In the genomic region with DNA sequence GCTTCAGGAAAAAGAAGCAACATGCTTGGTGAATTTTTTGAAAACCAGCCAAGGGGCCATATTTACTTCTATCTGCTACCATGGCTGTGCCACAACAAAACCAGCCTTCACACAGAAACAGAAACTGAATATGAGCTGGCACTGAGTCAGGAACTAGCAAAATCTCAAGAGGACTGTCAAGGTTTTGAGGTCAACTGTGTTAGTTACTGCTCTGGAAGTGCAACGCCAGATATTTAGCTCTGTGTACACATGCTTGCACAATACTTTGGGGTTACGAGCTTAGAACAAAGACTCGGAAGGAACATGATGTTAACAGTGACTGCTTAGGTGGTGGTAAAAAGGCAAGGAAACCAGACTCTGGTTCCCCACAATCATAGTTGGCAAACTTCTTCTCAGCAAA, we compare ENCODE assay signal across 13 mouse cellular contexts. TPM values are rescaled to one million over a fixed set of nuclear protein-coding genes. Genes with fewer than 3 reads are reported as not detected.
DNase-seq lines count a peak whose midpoint lies in the region; ATAC-seq and TF ChIP-seq lines count a peak whose summit lies in the region.
"Had no signal": no experiment of that assay in that cellular context is flagged by ENCODE, and none has a peak within 500 bp of the region (broad histone marks: within the 10 kb centered on the region; RNA-seq: fewer than 3 reads in every experiment).

No protein-coding gene starts in this region.

- no peaks in the 10 kb centered on the region for H3K9me3 ChIP-seq in forebrain, embryonic 15.5 days
- H3K9me3 ChIP-seq: hindbrain, embryonic 15.5 days; stomach, embryonic 15.5 days had no signal

- peak overlapping the region; percentile 53 for H3K27ac ChIP-seq in gastrocnemius, adult 2 months
- H3K27ac ChIP-seq in macrophage: peak overlapping the region; percentile 53
- no peak overlapping the region for H3K27ac ChIP-seq in forebrain, embryonic 15.5 days (replicated peaks)
- H3K27ac ChIP-seq: hindbrain, embryonic 15.5 days; stomach, embryonic 15.5 days had no signal

- no peak overlapping the region for H3ac ChIP-seq in C2C12 (ENCODE audit: control insufficient read depth, insufficient read length, low read depth)

- H3K4me2 ChIP-seq in forebrain, embryonic 15.5 days (replicated peaks): no peak overlapping the region
- H3K4me2 ChIP-seq: hindbrain, embryonic 15.5 days; stomach, embryonic 15.5 days had no signal

- no peaks in the 10 kb centered on the region for H3K79me3 ChIP-seq in C2C12 (ENCODE audit: low read depth)

- H3K9ac ChIP-seq in forebrain, embryonic 15.5 days (replicated peaks): no peak overlapping the region
- H3K9ac ChIP-seq: hindbrain, embryonic 15.5 days; stomach, embryonic 15.5 days had no signal

- no peak for TF ChIP-seq CTCF in gastrocnemius, adult 2 months (IDR thresholded peaks at IDR 0.05)
- TF ChIP-seq CTCF in C2C12 (IDR thresholded peaks at IDR 0.05; ENCODE audit: control insufficient read depth, insufficient read depth, insufficient read length): no peak

- WGBS in macrophage (ENCODE audit: missing documents): 0% methylated on average over 3 of the region's 3 CpGs
- 87% methylated on average over 3 of the region's 3 CpGs for WGBS in forebrain, embryonic 15.5 days

- ATAC-seq in common myeloid progenitor, adult 5-6 weeks (replicated peaks; ENCODE audit: low read depth, poor library complexity, severe bottlenecking): peak; percentile 98
- ATAC-seq in forebrain, embryonic 15.5 days (replicated peaks): no peak
- ATAC-seq: forebrain, embryonic 14.5 days had no signal

- no peaks in the 10 kb centered on the region for H3K79me2 ChIP-seq in C2C12 (ENCODE audit: control insufficient read depth, insufficient read depth)
- H3K79me2 ChIP-seq in macrophage (ENCODE audit: inconsistent target): no peaks in the 10 kb centered on the region

- DNase-seq in gastrocnemius, adult 2 months: peak; percentile 26
- DNase-seq in gastrocnemius, postnatal 14 days: no peak
- DNase-seq in left cerebral cortex, adult 8-10 months (ENCODE audit: low spot score in 2 of 2): no peak
- no peak for DNase-seq in left cerebral cortex, postnatal 25 days (ENCODE audit: low spot score in 2 of 2)

- H3K36me3 ChIP-seq in C2C12 (ENCODE audit: control insufficient read depth, insufficient read depth) (no peaks in the 10 kb centered on the region), macrophage (ENCODE audit: inconsistent target) (no peaks in the 10 kb centered on the region)
- no peaks in the 10 kb centered on the region for H3K36me3 ChIP-seq in forebrain, embryonic 15.5 days
- H3K36me3 ChIP-seq: hindbrain, embryonic 15.5 days; stomach, embryonic 15.5 days had no signal

- intact Hi-C loops in gastrocnemius, adult 2 months (cut with DNase I): no loop called here
- intact Hi-C loops in gastrocnemius, postnatal 14 days (cut with DNase I; ENCODE audit: low total_unique reads): no loop called here
- intact Hi-C loops in left cerebral cortex, postnatal 25 days (cut with DNase I): no loop called here

- H3K27me3 ChIP-seq in C2C12 (ENCODE audit: control insufficient read depth, insufficient read depth, insufficient read length): no peaks in the 10 kb centered on the region
- H3K27me3 ChIP-seq in forebrain, embryonic 15.5 days: no peaks in the 10 kb centered on the region
- H3K27me3 ChIP-seq: hindbrain, embryonic 15.5 days; stomach, embryonic 15.5 days had no signal

- no peak overlapping the region for H3K4me3 ChIP-seq in gastrocnemius, adult 2 months
- no peak overlapping the region for H3K4me3 ChIP-seq in C2C12 (ENCODE audit: insufficient read depth, poor library complexity, severe bottlenecking)
- no peak overlapping the region for H3K4me3 ChIP-seq in macrophage (ENCODE audit: inconsistent target)
- no peak overlapping the region for H3K4me3 ChIP-seq in forebrain, embryonic 15.5 days
- H3K4me3 ChIP-seq: hindbrain, embryonic 15.5 days; stomach, embryonic 15.5 days had no signal

- no peaks in the 10 kb centered on the region for H3K4me1 ChIP-seq in forebrain, embryonic 15.5 days
- H3K4me1 ChIP-seq: hindbrain, embryonic 15.5 days; stomach, embryonic 15.5 days had no signal

TF ChIP-seq in C2C12, 6 proteins besides CTCF, POLR2A, EP300 and RAD21:
- peak; percentile 9 for TF ChIP-seq CEBPB (IDR thresholded peaks at IDR 0.05; ENCODE audit: low read depth)
- TF ChIP-seq MAX (IDR thresholded peaks at IDR 0.05): no peak
- no peak for TF ChIP-seq MYOG (IDR thresholded peaks at IDR 0.05; ENCODE audit: control insufficient read depth, extremely low read depth, insufficient read length)
- no peak for TF ChIP-seq USF1 (IDR thresholded peaks at IDR 0.05; ENCODE audit: low read depth)

RNA-seq across cellular contexts. Expression of a gene that starts 22.9 kb away (rescaled TPM):
- not detected for total RNA-seq in gastrocnemius, adult 2 months (2021)
- total RNA-seq in gastrocnemius, postnatal 14 days (2021): under 1 TPM in 1 of 2 experiments, not detected in 1; 0.23 TPM
- polyA plus RNA-seq in C2C12 (2012; fragmentation: generic; extraction: Trizol): not detected
- not detected in 2 replicates for total RNA-seq in common myeloid progenitor, adult 5-6 weeks (2017)
- not detected for total RNA-seq in macrophage (2018; cell fraction: chromatin; rRNA removed)
- not detected for total RNA-seq in macrophage (2018; cell fraction: cytosol; rRNA removed)
- not detected for total RNA-seq in macrophage (2018; cell fraction: nucleus; rRNA removed)
- not detected in 3 replicates for polyA plus RNA-seq in macrophage (2018)
- total RNA-seq in left cerebral cortex, adult 8-10 months (2022): not detected
- total RNA-seq in left cerebral cortex, postnatal 25 days (2021): not detected
- polyA plus RNA-seq in forebrain, embryonic 15.5 days (2015; fragmentation: Nextera tagmentation; extraction: Ambion mirVana): not detected in 2 replicates
- total RNA-seq: megakaryocyte-erythroid progenitor cell, adult 5-6 weeks had no signal
- polyA plus RNA-seq: cortical plate, adult 2 months; forebrain, embryonic 14.5 days; hindbrain, embryonic 15.5 days; stomach, embryonic 15.5 days had no signal

RNA-seq across cellular contexts. Expression of a gene that starts 26.8 kb away (rescaled TPM):
- 1 to 10 TPM in 1 of 2 experiments, under 1 TPM in 1; 0.66 to 1.3 TPM for total RNA-seq in gastrocnemius, adult 2 months (2021)
- total RNA-seq in gastrocnemius, postnatal 14 days (2021): under 1 TPM; 0.71 to 0.78 TPM
- polyA plus RNA-seq in C2C12 (2012; fragmentation: generic; extraction: Trizol): not detected
- not detected in 2 replicates for total RNA-seq in common myeloid progenitor, adult 5-6 weeks (2017)
- total RNA-seq in macrophage (2018; cell fraction: chromatin; rRNA removed): 1 to 10 TPM in 1 of 26 experiments, under 1 TPM in 1, not detected in 24; 0.71 to 1.5 TPM
- total RNA-seq in macrophage (2018; cell fraction: cytosol; rRNA removed): under 1 TPM in 10 of 26 experiments, not detected in 16; 0.11 to 0.34 (median 0.18) TPM
- 1 to 10 TPM in 2 of 26 experiments, under 1 TPM in 3, not detected in 21; 0.45 to 1.4 (median 0.58) TPM for total RNA-seq in macrophage (2018; cell fraction: nucleus; rRNA removed)
- polyA plus RNA-seq in macrophage (2018): 0.63 TPM in 1 of 3 replicates, not detected in the others
- total RNA-seq in left cerebral cortex, adult 8-10 months (2022): under 1 TPM in 1 of 4 experiments, not detected in 3; 0.46 TPM
- not detected for total RNA-seq in left cerebral cortex, postnatal 25 days (2021)
- polyA plus RNA-seq in forebrain, embryonic 15.5 days (2015; fragmentation: Nextera tagmentation; extraction: Ambion mirVana): not detected in 2 replicates
- total RNA-seq: megakaryocyte-erythroid progenitor cell, adult 5-6 weeks had no signal
- polyA plus RNA-seq: forebrain, embryonic 14.5 days; hindbrain, embryonic 15.5 days had no signal

RNA-seq across cellular contexts. Expression of a gene that starts 57.4 kb away (rescaled TPM):
- not detected for total RNA-seq in gastrocnemius, adult 2 months (2021)
- total RNA-seq in gastrocnemius, postnatal 14 days (2021): not detected
- polyA plus RNA-seq in C2C12 (2012; fragmentation: generic; extraction: Trizol) (not detected), macrophage (2018) (not detected in 3 replicates)
- not detected in 2 replicates for total RNA-seq in common myeloid progenitor, adult 5-6 weeks (2017)
- total RNA-seq in macrophage (2018; cell fraction: chromatin; rRNA removed): not detected
- total RNA-seq in macrophage (2018; cell fraction: cytosol; rRNA removed): not detected
- not detected for total RNA-seq in macrophage (2018; cell fraction: nucleus; rRNA removed)
- not detected for total RNA-seq in left cerebral cortex, adult 8-10 months (2022)
- total RNA-seq in left cerebral cortex, postnatal 25 days (2021): not detected
- not detected in 2 replicates for polyA plus RNA-seq in forebrain, embryonic 15.5 days (2015; fragmentation: Nextera tagmentation; extraction: Ambion mirVana)
- total RNA-seq: megakaryocyte-erythroid progenitor cell, adult 5-6 weeks had no signal
- polyA plus RNA-seq: cortical plate, adult 2 months; forebrain, embryonic 14.5 days; hindbrain, embryonic 15.5 days; stomach, embryonic 15.5 days had no signal
